Mouse (Mus musculus) forebrain, embryonic 14.5 days (tissue): ENCODE measurements around the gene Smim11. TPM values are rescaled to one million over a fixed set of nuclear protein-coding genes. Genes with fewer than 3 reads are reported as not detected.
A peak's percentile ranks its signal among the peaks of the same experiment; 100 is the strongest.

ENCODE experiments used
- ATAC-seq: fragments of 200-750 bp; cut with Nextera tagmentation; 2 replicates; pipeline ENCODE4 v1.8.0; 2017; ENCODE audit warnings: mild to moderate bottlenecking, moderate library complexity
- DNase-seq: peaks from one replicate; pipeline ENCODE4 v3.0.0-alpha.2; 2015; ENCODE audit warnings: low spot score
- H3K27ac ChIP-seq: fragments of 300-500 bp; sonication (generic); 2 replicates; pipeline ENCODE4 v1.5.1; 2014; ENCODE audit warnings: low read depth, mild to moderate bottlenecking, control low read depth, low read length, moderate library complexity
- H3K27me3 ChIP-seq: fragments of 300-500 bp; sonication (generic); replicated peaks from 2 replicates; pipeline ENCODE4 v1.6.1; 2014; ENCODE audit warnings: low read length, control low read depth, mixed read lengths; ENCODE audit not compliant: control insufficient read depth, insufficient read depth
- H3K36me3 ChIP-seq: fragments of 300-500 bp; sonication (generic); 2 replicates; pipeline ENCODE4 v1.6.1; 2014; ENCODE audit warnings: low read length, control low read depth; ENCODE audit not compliant: control insufficient read depth, insufficient read depth
- H3K4me1 ChIP-seq: fragments of 300-500 bp; sonication (generic); 2 replicates; pipeline ENCODE4 v1.6.1; 2014; ENCODE audit warnings: antibody characterized with exemption, low read length, control low read depth; ENCODE audit not compliant: control insufficient read depth, insufficient read depth
- H3K4me2 ChIP-seq: fragments of 300-500 bp; sonication (generic); 2 replicates; pipeline ENCODE4 v1.6.1; 2014; ENCODE audit warnings: mild to moderate bottlenecking, control low read depth, low read length
- H3K4me3 ChIP-seq: fragments of 300-500 bp; sonication (generic); 2 replicates; pipeline ENCODE4 v1.5.1; 2014; ENCODE audit warnings: low read depth, low read length, control low read depth
- H3K9ac ChIP-seq: fragments of 300-500 bp; sonication (generic); 2 replicates; pipeline ENCODE4 v1.6.1; 2014; ENCODE audit warnings: mild to moderate bottlenecking, low read length, control low read depth, moderate library complexity
- H3K9me3 ChIP-seq: fragments of 300-500 bp; sonication (generic); replicated peaks from 2 replicates; pipeline ENCODE4 v1.6.1; 2016; ENCODE audit warnings: low read length, control low read depth, mixed read lengths; ENCODE audit not compliant: control insufficient read depth
- WGBS: fragments of 180-500 bp; shearing (Covaris S2); extraction: QIAGEN DNeasy Blood & Tissue Kit; methylation state at CpG from one replicate; pipeline ENCODE4 v1.1.7; 2014; 5-methylcytosine and 5-hydroxymethylcytosine counted together
- polyA plus RNA-seq: library from polyadenylated mRNA; unstranded; fragments of >200 nt; fragmentation: Nextera tagmentation; extraction: Ambion mirVana; gene quantifications from 2 replicates; pipeline ENCODE4 v1.2.1, GENCODE M21; 2014

Gene Smim11
- polyA plus RNA-seq, 1 experiment from 2014 or later = 110 TPM

GRCm38 (mm10) chr16:92327911-92328310, 26.8 kb downstream of the Smim11 start:
- Histone ChIP-seq H3K27me3 (no peaks in the 10 kb centered on the region), H3K36me3 (no peaks in the 10 kb centered on the region), H3K9ac (no peak overlapping the region), H3K27ac (no peak overlapping the region), H3K4me3 (no peak overlapping the region), H3K4me2 (no peak overlapping the region), H3K4me1 (no peaks in the 10 kb centered on the region), H3K9me3 (no peaks in the 10 kb centered on the region)
- DNase-seq (no peak), ATAC-seq (no peak)
- WGBS = 93% methylated on average over 10 of the region's 10 CpGs

- Histone ChIP-seq H3K4me3 (no peak overlapping the region), H3K4me1 (no peaks in the 10 kb centered on the region), H3K9me3 (no peaks in the 10 kb centered on the region), H3K36me3 (no peaks in the 10 kb centered on the region), H3K9ac (no peak overlapping the region), H3K27ac (no peak overlapping the region), H3K4me2 (no peak overlapping the region), H3K27me3 (no peaks in the 10 kb centered on the region)
- ATAC-seq = no peak
- DNase-seq = no peak
- 80% methylated on average over 5 of the region's 5 CpGs for WGBS
Observed at GRCm38 (mm10) chr16:92330966-92331365, 29.9 kb downstream of the Smim11 start.

- DNase-seq (no peak), ATAC-seq (no peak)
- no peaks in the 10 kb centered on the region for H3K4me1 ChIP-seq
- no peak overlapping the region for H3K4me3 ChIP-seq
- no peak overlapping the region for H3K9ac ChIP-seq
- no peak overlapping the region for H3K4me2 ChIP-seq
- 0 out of 2 replicates have a peak, but pooled peaks cover 3% of the 10 kb centered on the region for H3K27me3 ChIP-seq
- no peaks in the 10 kb centered on the region for H3K36me3 ChIP-seq
- H3K9me3 ChIP-seq = no peaks in the 10 kb centered on the region
- no peak overlapping the region for H3K27ac ChIP-seq
- WGBS = 67% methylated on average over 9 of the region's 9 CpGs
Observed at GRCm38 (mm10) chr16:92334600-92334999, 33.5 kb downstream of the Smim11 start.

GRCm38 (mm10) chr16:92336280-92336679, 35.2 kb downstream of the Smim11 start:
- WGBS = 6% methylated on average over 9 of the region's 9 CpGs
- ATAC-seq = peak; percentile 45; the same call in 1 of the 2 replicates

GRCm38 (mm10) chr16:92340612-92341511, 39.8 kb downstream of the Smim11 start:
- peak overlapping the region; percentile 54 for H3K9ac ChIP-seq
- ATAC-seq (peak; percentile 73), DNase-seq (peak; percentile 90)
- no peaks in the 10 kb centered on the region for H3K36me3 ChIP-seq
- H3K27me3 ChIP-seq = 0 out of 2 replicates have a peak, but pooled peaks cover 4% of the 10 kb centered on the region
- H3K27ac ChIP-seq = no peak overlapping the region
- H3K4me1 ChIP-seq = no peaks in the 10 kb centered on the region
- 30% methylated on average over 27 of the region's 27 CpGs for WGBS
- H3K4me3 ChIP-seq = peak overlapping the region; percentile 22; the same call in 1 of the 2 replicates
- no peaks in the 10 kb centered on the region for H3K9me3 ChIP-seq
- peak overlapping the region; percentile 49 for H3K4me2 ChIP-seq

More at GRCm38 (mm10) chr16:92336280-92336679, 35.2 kb downstream of the Smim11 start:
- Histone ChIP-seq H3K4me2 (no peak overlapping the region), H3K9ac (no peak overlapping the region), H3K27ac (no peak overlapping the region), H3K36me3 (no peaks in the 10 kb centered on the region), H3K9me3 (no peaks in the 10 kb centered on the region), H3K4me1 (no peaks in the 10 kb centered on the region), H3K4me3 (no peak overlapping the region), H3K27me3 (0 out of 2 replicates have a peak, but pooled peaks cover 4% of the 10 kb centered on the region)
- DNase-seq = peak; percentile 86

GRCm38 (mm10) chr16:92345177-92345576, 44.1 kb downstream of the Smim11 start:
- Histone ChIP-seq H3K4me2 (no peak overlapping the region), H3K27me3 (no peaks in the 10 kb centered on the region), H3K4me3 (no peak overlapping the region), H3K9ac (no peak overlapping the region), H3K36me3 (no peaks in the 10 kb centered on the region), H3K9me3 (no peaks in the 10 kb centered on the region), H3K4me1 (peaks cover 2% of the 10 kb centered on the region; the same call in 1 of the 2 replicates), H3K27ac (no peak overlapping the region)
- DNase-seq (no peak), ATAC-seq (no peak)
- 83% methylated on average over 11 of the region's 11 CpGs for WGBS

GRCm38 (mm10) chr16:92346297-92346916, 45.3 kb downstream of the Smim11 start:
- no peak overlapping the region for H3K9ac ChIP-seq
- H3K27me3 ChIP-seq = no peaks in the 10 kb centered on the region
- H3K27ac ChIP-seq = no peak overlapping the region
- H3K36me3 ChIP-seq = no peaks in the 10 kb centered on the region
- H3K4me1 ChIP-seq = peaks cover 2% of the 10 kb centered on the region; the same call in 1 of the 2 replicates
- no peak overlapping the region for H3K4me2 ChIP-seq
- 60% methylated on average over 13 of the region's 13 CpGs for WGBS
- H3K4me3 ChIP-seq = no peak overlapping the region
- ATAC-seq = no peak
- peak; percentile 34 for DNase-seq
- H3K9me3 ChIP-seq = no peaks in the 10 kb centered on the region

- ATAC-seq (no peak), DNase-seq (no peak)
- H3K9ac ChIP-seq = no peak overlapping the region
- no peak overlapping the region for H3K27ac ChIP-seq
- H3K9me3 ChIP-seq = no peaks in the 10 kb centered on the region
- no peaks in the 10 kb centered on the region for H3K36me3 ChIP-seq
- no peak overlapping the region for H3K4me3 ChIP-seq
- H3K4me2 ChIP-seq = no peak overlapping the region
- WGBS = 88% methylated on average over 12 of the region's 12 CpGs
- H3K4me1 ChIP-seq = peaks cover 2% of the 10 kb centered on the region; the same call in 1 of the 2 replicates
- H3K27me3 ChIP-seq = no peaks in the 10 kb centered on the region
Observed at GRCm38 (mm10) chr16:92348941-92349340, 47.9 kb downstream of the Smim11 start.
